Mouse (Mus musculus): ENCODE data around the gene Ehbp1.
A peak's percentile ranks its signal among the peaks of the same experiment; 100 is the strongest.

Gene Ehbp1

DNA sequence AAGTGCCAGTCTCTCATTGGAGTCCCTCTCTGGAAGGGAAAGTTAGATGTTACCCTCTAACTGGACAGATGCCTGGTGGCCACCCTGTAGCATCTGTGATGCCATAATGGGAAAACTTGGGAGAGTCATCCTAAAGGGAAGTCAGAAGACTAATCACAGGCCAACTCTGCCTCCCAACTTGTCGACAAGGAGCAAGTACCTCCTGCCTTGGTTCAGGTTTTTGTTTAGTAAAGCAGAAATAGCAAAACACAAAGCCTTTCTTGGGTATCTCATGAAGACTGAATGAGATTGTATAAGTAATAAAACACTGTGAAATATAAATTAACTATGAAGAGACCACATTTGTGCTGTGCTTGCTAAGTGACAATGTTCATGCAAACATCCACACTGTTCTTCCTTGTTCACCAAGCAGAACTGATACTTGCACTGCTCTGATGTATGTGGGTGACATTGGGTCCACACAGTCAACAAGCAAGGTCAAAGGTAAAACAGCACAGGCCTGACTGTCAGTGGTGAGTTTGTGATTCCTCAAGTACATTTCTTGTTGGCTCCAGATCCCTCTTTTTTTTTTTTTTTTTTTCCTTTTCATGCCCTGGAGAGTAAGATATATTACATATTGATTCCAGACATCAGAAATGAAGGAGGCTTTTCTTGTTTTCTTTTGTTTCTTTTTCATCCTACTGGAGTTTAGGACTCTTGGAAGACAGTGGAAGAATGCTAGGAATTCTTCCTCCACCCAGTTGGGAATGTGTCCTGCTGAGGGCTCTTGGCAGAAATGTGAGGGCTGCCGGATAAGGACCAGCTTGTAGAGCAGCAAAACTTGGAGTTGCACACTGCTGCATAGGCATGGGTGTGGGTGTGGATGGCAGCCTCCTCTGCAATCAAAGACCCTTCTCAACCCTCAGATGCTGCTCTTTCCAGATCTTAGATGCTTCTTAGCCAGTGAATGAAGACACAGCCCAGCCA is at the start of gene Ehbp1:
Ehbp1 (minus strand) TSS at position 51 of the 966 bp plus-strand sequence.
- no peak for DNase-seq

DNA sequence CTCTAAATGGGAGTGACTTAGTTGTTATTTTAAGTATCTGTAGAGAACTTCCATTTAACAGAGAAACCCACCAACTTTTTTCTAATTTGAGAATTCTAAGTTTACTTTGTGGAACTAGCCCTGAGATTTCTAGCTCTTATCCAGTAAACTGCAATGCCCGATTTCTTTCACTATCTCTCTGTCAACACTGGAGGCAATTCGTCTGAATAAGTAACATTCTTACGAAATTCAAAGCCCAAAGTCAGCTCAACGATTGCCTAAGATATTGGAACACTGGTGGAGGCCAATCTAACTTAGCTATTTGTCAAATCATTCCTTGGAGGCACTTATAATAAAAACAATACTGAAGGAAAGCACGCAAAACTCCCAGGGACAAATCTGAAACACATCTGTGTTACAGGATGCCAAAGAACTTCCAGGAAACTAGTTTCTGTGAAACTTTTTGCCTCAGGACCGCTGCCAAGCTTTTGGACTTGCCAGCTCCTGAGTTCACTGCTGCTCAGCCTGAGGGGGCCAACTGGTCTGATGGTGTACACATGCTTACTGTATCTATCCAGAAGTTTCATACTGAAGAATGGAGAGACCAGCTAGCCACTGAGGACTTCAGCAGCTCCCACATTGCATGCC is 45.5 kb upstream of the Ehbp1 start:
- DNase-seq, result no peak

DNA sequence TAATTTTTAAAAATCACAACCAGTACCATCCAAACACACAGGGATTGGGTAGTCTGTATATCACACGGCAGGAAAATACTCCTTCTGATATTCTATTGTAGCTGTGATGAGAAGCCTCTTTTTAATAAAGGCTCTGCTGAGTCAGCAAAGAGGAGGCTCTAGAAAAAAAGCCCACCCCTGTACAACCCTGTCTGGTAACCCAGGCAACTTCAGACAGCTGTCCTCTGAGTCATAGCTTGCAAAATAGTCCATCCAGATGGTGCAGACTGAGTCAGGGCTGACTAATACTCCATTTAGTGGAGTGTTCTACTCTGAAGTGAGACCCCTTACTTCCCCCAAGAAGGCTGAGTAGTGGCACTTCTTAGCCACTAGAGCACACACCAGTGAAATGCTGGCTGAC is 41.4 kb upstream of the Ehbp1 start:
- DNase-seq, result no peak

DNA sequence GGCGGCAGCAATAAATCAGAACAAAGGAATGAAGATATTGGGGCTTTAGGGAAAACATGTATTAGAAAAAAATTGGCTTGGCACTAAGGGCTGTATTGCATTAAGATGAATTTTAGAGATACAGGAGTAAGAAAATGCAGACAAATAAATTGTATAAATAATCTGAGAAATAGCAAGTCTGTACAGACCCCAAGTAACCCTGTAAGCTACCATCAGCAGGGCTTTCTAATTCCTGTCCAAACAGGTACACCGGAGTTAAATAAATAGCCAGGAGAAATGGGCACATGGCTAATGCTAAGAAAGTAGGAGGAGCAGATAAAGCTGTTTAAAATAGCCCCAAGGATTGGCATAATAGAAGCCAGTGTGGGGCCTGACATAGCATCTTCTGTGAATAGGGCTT is 32.7 kb upstream of the Ehbp1 start:
- DNase-seq, result no peak

DNA sequence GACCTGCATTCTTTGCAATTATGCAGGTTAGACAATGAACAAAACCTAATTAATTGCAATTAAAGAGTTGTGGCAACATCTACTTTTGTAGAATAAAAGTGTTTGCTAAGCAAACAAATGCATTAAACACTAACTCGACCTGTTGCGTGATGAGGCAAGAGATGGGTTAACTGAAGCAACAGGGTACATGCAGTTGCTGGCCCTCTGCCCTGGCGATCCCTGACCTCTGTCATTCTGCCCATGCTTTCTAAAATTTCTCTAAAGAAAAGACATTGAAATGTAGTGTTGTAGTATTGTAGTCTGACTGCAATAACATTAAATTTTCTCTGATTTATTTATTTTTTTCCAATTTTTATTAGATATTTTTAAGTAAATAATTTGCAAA is 31.2 kb upstream of the Ehbp1 start:
- no peak for DNase-seq

DNA sequence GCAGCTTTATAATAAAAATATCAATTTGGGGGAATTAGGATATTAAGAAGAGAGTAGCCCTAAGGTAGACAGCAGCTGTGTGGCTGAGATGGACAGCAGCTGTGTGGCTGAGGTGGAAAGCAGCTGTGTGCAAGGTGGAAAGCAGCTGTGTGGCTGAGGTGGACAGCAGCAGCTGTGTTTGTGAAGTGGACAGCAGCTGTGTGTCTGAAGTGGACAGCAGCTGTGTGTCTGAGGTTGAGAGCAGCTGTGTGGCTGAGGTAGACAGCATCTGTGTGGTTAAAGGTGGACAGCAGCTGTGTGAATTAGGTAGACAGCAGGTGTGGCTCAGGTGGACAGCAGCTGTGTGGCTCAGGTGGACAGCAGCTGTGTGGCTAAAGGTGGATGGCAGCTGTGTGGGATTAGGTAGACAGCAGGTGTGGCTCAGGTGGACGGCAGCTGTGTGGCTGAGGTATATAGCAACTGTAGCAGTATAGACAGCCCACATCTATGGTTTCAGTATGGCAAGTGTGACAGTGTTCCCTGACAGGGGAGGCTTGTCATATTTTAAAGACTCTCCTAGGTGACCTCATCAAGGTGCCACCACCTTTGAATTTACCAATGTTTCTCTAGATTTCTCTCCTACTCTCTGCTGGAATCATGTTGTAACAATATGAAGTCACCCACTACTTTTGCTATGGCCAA is 30.7 kb upstream of the Ehbp1 start:
- no peak for DNase-seq

DNA sequence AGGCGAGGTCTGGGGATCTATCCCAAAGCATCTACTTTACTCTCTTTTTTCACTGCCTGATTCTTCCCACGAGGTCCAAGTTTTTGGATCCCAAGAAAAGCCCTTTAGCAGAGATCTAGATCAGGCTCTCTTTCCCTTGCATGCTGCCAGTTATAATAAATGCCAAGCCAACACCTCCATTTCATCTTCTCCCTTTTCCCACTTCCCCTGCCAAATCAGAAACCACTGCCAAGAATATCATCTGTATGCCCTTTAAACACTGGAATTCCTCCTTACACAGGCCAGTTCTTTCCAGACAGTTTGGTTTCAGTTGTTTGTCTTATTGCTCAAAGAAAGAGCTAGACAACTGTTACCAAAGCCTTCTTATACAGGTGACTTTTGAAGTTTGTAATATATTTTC is 27.7 kb upstream of the Ehbp1 start:
- no peak for DNase-seq

DNA sequence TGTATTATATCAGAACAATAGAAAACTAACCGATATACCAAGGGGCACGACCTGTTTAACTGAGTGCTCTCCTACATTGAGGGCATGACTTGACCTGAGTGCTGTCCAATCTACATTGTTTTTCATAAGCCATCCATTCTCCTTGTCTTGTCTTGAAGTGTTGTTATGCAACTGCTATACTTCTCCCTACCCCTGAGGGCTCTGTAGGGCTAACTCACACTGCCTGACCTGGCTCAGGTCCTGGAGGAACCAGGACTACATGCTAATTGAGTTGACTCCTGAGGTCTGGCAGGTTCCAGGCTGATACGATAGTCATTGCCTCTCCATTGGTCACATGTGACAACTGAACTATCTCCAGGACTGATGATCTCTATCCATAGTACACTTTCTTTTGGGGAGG is 26.5 kb upstream of the Ehbp1 start:
- no peak for DNase-seq

DNA sequence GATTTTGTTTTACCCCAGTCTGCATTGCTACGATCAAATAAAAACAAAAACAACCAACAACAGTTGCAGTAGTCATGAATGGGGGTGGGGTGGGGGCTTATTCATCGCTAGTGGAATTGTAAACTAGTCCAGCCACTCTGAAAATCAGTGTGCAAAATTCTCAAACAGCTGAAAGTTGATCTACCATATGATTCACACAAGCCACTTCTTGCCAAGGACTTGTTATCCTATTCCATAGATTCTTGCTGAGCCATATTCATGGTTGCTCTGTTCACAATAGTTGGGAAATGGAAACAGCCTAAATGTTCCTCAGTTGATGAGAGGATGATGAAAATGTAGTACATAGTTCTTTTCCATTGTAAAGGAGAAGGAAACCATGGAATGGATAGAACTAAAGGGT is 24.4 kb upstream of the Ehbp1 start:
- DNase-seq, result no peak

DNA sequence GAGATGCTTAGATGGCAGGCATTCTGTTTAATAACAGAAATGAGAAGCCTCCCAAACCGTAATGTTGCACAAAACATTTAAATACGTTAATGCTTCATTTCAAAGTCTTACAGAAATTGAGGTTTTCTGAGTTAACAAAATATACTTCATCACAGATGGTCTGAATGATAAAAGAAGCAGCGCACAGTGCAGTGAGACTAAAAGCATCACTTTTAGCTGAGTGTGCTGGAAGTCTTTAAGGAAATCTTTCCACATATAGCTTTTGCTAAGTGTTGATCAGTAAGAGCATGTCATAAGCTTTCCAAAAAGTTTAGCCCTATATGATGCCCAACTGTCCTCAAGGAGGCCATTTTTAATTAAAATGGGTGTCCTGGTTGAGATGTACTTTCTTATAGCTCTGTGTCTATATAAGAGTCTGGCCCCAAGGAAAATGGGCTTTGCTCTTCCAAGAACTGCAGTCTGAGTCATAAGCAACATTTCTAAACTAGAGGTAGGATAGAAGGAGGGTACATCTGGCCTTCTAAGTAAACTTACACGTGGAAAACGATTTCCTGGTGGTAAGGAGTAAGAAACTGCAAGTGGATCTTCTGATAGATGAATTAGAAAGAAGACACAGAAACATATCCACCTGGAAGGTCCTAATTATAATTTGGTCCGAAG is 12.0 kb upstream of the Ehbp1 start:
- no peak for DNase-seq

DNA sequence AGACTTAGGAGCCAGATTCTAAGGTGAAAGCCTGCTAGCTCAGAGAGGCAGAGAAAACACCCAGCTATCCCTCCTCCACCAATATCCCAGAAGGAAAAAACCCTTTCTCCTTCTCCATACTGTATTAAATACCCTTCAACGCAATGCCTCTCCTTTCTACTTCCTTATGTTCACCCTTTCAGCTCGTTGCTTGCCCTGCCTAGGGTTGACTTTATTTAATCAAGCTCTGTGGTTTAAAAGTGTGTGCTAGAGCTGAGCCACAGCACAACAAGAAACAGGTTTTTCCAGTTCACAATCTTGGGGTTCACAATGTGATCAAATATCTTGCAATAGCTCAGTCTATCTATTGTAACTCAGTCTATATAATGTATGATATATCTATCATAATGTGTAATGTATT is 7.9 kb upstream of the Ehbp1 start:
- DNase-seq, result no peak

DNA sequence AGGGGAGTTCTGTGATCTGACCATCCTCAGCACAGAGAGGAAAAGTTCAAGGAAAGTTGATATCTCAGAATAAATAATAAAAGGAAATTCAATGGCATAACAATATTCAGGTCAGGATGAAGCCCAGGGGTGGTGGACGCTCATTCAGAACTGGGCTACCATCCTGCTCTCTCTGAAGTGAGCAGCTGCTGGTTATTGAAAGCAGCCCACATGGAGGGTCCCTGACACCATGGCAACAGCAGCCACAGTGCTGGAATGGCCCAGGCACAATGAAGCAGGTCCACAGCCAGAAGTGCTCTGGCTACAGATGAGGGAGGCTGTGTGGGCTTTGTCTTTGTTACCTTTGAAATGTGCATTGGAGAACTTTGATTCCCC is 6.4 kb upstream of the Ehbp1 start:
- no peak for DNase-seq

DNA sequence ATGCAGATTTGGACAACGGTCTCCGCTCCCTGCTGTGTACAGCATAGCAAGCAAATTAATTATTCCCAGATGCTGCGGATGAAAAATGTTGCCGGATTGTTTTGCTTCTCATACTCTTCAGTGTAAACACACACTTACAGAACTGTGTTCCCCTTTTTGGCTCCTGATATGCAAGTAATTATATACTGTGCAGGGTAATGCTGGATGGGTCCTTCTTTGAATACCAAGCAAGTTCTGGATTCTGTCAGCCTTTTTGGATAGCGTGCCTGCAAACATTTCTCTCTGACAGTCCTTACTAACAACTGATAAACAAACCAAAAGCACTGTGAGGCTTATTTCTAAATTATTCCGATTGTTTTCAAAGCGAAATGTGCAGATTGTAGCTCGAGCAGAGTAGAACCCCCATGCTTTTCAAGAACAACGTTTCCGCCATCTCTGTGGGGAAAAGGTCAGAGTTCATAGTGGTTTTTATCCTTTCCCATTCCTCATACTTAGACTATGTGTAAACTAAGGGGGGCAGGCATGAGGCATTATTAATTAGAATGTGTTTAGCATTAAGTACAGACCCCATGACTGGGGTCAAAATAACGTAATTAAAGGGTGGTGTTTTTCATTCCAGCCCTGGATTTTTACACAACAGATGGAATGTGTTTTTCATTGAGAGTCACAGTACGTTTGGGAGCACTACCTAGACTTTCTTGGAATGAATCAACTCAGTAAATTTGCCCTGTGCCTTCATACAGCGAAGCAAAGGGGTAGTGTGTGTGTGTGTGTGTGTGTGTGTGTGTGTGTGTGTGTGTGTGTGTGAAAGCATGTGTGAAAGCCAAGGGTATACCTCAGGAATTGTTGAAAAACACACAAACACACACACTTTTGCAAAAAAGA is 5.8 kb upstream of the Ehbp1 start:
- DNase-seq, result no peak

DNA sequence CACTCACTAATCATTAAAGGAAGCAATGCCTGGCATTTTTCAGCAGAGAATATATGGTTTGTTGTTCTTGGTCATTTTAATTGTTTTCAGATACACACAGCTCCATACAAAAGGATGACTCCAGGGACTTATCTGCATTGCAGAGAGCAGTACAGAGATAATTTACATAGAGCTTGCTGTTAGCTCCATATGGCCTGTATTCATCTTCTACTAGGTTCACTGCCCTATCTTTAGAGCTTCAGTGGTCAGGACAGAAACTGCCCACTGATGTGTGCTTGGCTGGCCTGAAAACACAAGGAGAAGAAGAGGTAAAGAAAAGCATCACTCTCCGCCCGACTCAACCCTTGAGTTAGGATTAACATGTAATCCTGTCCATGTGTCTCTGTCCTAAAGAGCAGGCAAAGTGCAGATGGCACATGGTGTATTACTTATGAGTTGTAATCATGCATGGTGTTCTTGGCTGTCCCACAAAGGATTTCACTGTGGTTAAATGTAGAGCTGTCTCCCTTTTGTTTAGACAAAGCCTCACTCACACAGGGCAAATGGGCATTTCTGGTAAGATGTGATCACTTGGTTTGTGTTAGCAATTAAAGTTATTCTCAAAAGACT is 14.7 kb downstream of the Ehbp1 start:
- no peak for DNase-seq

DNA sequence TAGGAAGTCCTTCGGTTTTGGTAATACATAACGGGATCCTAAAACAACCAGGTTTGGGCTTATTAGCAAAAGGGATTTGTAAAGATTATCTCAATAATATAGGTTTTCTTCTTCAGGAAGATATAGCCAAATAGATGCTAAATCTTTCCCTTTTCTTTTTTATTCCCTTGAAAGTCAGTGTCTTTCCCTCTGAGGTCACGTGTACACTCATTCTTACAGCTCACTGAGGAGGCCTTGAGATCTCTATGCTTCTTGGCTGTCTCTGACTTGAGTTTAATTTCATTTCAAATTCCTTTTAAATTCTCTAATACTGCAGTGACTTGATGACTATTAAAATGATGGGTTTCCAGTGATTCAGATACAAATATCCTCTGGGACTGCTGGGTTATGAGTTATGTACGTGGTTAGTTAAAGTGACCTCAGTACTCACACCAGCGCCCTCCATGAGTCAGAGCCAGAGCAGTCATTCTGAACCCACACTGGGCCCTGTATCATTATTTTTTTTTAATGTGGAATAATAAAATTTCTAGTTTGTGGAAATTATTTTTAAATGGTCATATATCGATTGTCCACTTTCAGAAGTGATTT is 24.2 kb downstream of the Ehbp1 start:
- no peak for DNase-seq

DNA sequence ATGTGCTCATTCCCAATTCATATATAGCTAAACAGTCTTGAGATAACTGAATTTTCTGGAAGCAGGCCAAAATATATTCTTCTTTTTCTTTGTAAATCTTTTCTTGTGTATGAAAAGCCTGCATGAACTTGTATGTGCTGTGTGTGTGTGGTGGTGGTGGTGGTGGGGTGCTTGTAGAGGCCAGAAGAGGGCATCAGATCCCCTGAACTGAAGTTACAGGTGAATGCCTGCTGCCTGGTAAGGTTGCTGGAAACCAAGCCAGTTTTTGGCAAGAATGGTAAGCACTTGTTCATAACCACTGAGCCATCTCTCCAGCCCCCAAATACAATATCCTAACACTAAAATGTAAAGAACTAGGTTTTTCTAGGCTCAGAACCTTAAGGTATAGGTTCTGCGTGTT is 26.3 kb downstream of the Ehbp1 start:
- DNase-seq, result no peak

DNA sequence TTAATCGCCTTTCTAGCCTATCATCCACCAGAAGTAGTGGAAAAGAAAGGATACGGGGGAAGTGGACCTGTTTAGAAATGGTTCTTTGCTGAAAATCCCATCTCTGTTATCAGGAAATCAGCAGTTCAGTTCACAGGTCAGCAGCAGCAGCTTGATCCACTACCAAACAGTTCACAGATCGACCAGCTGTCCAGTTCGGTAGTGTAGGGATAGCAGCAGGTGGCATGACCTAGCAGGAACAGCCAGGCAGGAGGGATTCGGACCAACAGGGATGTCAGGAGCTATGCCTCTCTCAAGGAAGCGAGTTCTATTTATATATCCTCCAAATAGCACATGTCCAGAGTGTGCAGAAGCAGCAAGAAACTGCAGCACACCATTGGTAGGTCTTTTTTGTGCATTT is 40.9 kb downstream of the Ehbp1 start:
- DNase-seq, result no peak

DNA sequence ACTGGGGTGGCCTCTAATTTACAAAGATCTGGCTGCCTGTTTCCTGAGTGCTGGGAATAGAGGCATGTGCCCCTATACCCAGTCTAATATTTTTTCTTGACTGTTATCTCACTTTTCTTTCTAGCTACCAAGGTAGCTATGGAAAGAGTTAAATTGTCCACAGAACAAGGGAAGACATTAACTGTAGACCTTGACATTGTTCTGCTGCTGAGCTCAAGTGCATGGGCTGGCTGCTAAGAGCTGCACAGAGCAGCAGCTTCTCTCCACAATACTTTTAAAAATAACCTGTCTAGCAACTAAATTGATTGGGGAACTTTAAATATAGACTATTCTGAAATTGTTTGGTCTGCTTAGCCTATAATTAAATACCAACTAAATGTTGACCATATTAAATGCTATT is 52.9 kb downstream of the Ehbp1 start:
- no peak for DNase-seq

DNA sequence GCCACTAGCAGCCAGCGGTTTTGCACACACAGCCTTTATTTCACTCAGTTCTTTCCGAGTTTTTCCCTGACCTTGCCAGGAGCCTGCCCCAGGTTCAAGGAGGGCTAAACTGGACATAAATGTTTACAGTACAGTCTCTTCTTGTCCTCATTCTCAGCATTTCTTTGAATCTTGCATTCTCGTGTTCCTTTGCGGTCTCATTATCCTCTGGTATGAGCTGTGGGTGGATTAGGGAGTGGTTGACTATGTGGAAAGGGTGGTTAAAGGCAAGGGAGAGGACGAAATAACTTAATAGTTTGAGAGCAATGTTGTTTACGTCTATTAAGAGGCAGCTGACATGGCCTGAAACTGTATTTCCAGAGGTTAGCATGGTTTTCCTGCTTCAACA is 54.6 kb downstream of the Ehbp1 start:
- no peak for DNase-seq

DNA sequence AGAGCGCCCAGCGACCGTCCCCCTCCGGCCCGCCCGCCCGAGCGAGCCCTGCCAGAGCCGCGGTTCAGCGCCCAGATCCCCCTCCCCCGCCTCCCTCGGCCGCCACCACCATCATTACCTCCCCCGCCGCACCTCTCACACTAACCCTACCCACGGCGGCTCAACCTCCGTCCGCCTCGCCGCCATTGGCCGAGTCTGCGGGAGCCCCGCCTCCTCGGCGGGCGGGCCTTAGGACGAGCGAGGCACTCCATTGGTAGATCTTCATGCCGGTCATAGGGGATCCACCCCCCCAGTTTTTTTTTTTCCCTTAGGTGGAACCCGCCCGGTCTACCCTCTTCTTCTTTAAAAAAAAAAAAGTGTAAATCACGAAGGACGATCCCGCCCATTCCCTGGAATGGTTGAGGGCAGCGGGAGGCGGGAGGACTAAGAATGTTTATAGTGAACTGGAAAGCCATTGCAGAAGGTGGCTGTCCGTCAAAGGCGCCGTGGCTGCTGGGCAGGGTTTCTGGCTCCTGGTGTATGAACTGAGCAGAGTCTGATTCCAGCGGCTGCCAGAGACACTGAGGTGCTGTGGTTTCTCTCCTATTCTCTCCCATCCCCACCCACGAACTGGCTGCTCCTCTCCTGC is 55.1 kb downstream of the Ehbp1 start:
- DNase-seq, result peak; percentile 96

DNA sequence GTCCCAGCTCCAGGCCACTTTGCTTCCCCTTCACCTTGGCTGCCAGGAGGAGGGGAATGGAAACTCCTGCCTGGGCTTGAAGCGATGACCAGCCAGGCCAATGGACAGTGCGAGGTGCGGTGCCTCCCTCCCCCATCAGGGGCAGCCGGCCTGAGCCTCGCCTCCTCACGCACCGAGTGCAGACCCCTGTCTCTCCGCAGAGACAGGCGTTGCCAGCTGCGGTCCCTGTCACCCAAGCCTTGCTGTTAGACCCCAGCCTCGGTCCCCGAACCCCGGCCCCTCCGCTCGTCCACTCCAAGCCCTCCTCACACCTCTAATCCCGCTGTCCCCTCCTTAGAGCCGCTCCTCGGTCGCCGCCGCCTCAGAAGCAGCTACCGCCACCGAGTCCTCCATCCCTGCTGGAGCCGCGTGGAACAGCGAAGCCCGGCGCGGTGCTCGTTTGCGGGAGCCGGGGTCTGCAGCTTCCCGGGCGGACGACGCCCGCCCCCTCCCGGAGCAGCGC is 55.7 kb downstream of the Ehbp1 start:
- peak; percentile 74 for DNase-seq
